Mouse (Mus musculus): ENCODE data around the gene Relb. TPM values are rescaled to one million over a fixed set of nuclear protein-coding genes. Genes with fewer than 3 reads are reported as not detected.

The Relb gene
- polyA plus RNA-seq (2015; fragmentation: Illumina TruSeq; extraction: RNeasy Lipid Tissue Mini Kit (QIAGEN cat#74804); ENCODE audit: insufficient read depth, low read depth, low replicate concordance) = 4.5 TPM

GRCm38 (mm10) chr7:19629361-19629734 lies at the start of gene Relb:
Gene Relb (minus strand): TSS chr7:19629438.

DNA sequence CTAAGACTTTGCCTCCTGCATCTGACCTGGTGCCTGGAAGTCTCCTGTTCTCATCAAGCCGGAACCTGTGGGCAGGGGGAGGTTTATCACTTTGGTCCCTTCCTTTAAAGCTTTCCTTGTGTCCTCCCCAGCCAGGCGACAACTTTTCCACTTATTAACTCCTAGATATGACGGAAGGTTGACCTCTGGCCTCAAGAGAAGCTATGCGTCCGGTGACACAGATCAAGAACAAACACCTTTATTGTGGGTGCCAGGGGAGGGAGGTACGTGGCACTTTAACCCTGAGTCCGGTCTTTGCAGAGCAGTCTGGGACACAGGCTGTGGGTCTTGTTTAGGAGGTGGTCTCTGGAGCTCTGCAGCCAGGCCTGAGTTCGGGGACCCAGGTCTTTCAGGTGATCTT lies 48.6 kb upstream of the Relb start, which contains the start of gene Apoc2:
TSS of gene Apoc2 (minus strand) at position 70 of the 400 bp plus-strand sequence.

DNA sequence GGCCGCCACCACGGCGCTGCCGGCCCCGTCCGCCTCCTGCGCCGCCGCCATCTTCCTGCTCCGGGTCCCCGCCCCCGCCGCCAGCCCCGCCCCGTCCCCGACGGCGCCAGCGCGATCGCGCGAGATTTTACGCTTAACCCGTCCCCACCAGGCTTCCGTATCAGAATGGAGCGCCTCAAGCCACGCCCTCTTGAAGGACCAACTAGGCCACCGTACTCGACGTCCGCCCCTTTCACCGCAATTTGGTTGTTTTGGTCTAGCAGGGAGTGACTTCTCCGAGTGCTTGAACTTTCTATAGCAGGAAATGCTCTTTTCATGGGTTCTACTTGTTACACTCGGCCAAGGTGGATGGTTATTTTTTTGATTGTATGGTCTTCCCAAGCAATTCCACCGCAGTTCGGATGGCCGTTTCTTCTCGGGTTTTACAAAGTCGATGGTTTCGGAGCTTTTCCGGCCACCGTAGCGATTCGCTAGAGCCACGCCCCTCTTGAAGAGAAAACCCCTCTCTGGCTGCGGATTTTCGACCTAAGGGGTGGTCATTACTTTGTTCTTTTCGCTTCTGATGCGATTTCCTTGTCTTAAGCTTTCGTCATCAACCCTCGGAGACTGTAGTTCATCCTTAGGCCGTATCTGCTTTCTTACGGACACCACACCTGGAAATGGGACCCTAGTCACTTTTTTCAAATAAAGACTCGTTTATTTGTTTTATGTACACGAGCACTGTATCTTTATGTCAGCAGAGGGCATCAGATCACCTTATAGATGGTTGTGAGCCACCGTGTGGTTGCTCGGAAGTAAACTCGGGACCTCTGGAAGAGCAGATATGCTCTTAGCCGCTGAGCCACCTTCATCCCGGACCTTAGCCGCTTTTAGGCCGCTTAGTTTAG lies 36.0 kb upstream of the Relb start, which contains the start of gene Clptm1:
TSS of gene Clptm1 (minus strand) at position 79 of the 887 bp plus-strand sequence.

GRCm38 (mm10) chr7:19603849-19604605 lies 25.2 kb downstream of the Relb start, which contains the start of gene Clasrp:
Gene Clasrp (minus strand): TSS chr7:19604486.

GRCm38 (mm10) chr7:19577141-19577852 lies 51.9 kb downstream of the Relb start, which contains the start of the genes Zfp296 and Gemin7:
Gene Zfp296 (plus strand): TSS chr7:19577287.
Gene Gemin7 (minus strand): TSS chr7:19577595.

GRCm38 (mm10) chr7:19562643-19563410 lies 66.4 kb downstream of the Relb start, which contains the start of gene Ppp1r37:
Gene Ppp1r37 (minus strand): TSS chr7:19563076.

Other genes starting within 250 kb of the Relb start
- gene Ercc2, start 247.4 kb downstream of the Relb start, polyA plus RNA-seq (2015; fragmentation: Illumina TruSeq; extraction: RNeasy Lipid Tissue Mini Kit (QIAGEN cat#74804); ENCODE audit: insufficient read depth, low read depth, low replicate concordance) = 7.7 TPM
- gene Klc3, start 225.3 kb downstream of the Relb start, polyA plus RNA-seq (2015; fragmentation: Illumina TruSeq; extraction: RNeasy Lipid Tissue Mini Kit (QIAGEN cat#74804); ENCODE audit: insufficient read depth, low read depth, low replicate concordance) = 4.6 TPM
- 0.68 TPM for gene Ckm, start 224.7 kb downstream of the Relb start, polyA plus RNA-seq (2015; fragmentation: Illumina TruSeq; extraction: RNeasy Lipid Tissue Mini Kit (QIAGEN cat#74804); ENCODE audit: insufficient read depth, low read depth, low replicate concordance)
- gene Mark4, start 170.6 kb downstream of the Relb start, polyA plus RNA-seq (2015; fragmentation: Illumina TruSeq; extraction: RNeasy Lipid Tissue Mini Kit (QIAGEN cat#74804); ENCODE audit: insufficient read depth, low read depth, low replicate concordance) = 7.8 TPM
- 14.3 TPM for gene Exoc3l2, start 166.1 kb downstream of the Relb start, polyA plus RNA-seq (2015; fragmentation: Illumina TruSeq; extraction: RNeasy Lipid Tissue Mini Kit (QIAGEN cat#74804); ENCODE audit: insufficient read depth, low read depth, low replicate concordance)
- gene Bloc1s3, start 121.1 kb downstream of the Relb start, polyA plus RNA-seq (2015; fragmentation: Illumina TruSeq; extraction: RNeasy Lipid Tissue Mini Kit (QIAGEN cat#74804); ENCODE audit: insufficient read depth, low read depth, low replicate concordance) = 1.00 TPM
- 19.1 TPM for gene Trappc6a, start 121.0 kb downstream of the Relb start, polyA plus RNA-seq (2015; fragmentation: Illumina TruSeq; extraction: RNeasy Lipid Tissue Mini Kit (QIAGEN cat#74804); ENCODE audit: insufficient read depth, low read depth, low replicate concordance)
- gene Nkpd1, start 111.6 kb downstream of the Relb start, polyA plus RNA-seq (2015; fragmentation: Illumina TruSeq; extraction: RNeasy Lipid Tissue Mini Kit (QIAGEN cat#74804); ENCODE audit: insufficient read depth, low read depth, low replicate concordance) = not detected
- gene Ppp1r37, start 66.4 kb downstream of the Relb start, polyA plus RNA-seq (2015; fragmentation: Illumina TruSeq; extraction: RNeasy Lipid Tissue Mini Kit (QIAGEN cat#74804); ENCODE audit: insufficient read depth, low read depth, low replicate concordance) = 31.9 TPM
- not detected for gene Zfp296, start 52.2 kb downstream of the Relb start, polyA plus RNA-seq (2015; fragmentation: Illumina TruSeq; extraction: RNeasy Lipid Tissue Mini Kit (QIAGEN cat#74804); ENCODE audit: insufficient read depth, low read depth, low replicate concordance)
- 23.7 TPM for gene Gemin7, start 51.8 kb downstream of the Relb start, polyA plus RNA-seq (2015; fragmentation: Illumina TruSeq; extraction: RNeasy Lipid Tissue Mini Kit (QIAGEN cat#74804); ENCODE audit: insufficient read depth, low read depth, low replicate concordance)
- gene Clasrp, start 25.0 kb downstream of the Relb start, polyA plus RNA-seq (2015; fragmentation: Illumina TruSeq; extraction: RNeasy Lipid Tissue Mini Kit (QIAGEN cat#74804); ENCODE audit: insufficient read depth, low read depth, low replicate concordance) = 22.2 TPM
- gene Clptm1, start 35.6 kb upstream of the Relb start, polyA plus RNA-seq (2015; fragmentation: Illumina TruSeq; extraction: RNeasy Lipid Tissue Mini Kit (QIAGEN cat#74804); ENCODE audit: insufficient read depth, low read depth, low replicate concordance) = 22.6 TPM
- gene Apoc2, start 48.5 kb upstream of the Relb start, polyA plus RNA-seq (2015; fragmentation: Illumina TruSeq; extraction: RNeasy Lipid Tissue Mini Kit (QIAGEN cat#74804); ENCODE audit: insufficient read depth, low read depth, low replicate concordance) = not detected
- not detected for gene Gm44805, start 52.0 kb upstream of the Relb start, polyA plus RNA-seq (2015; fragmentation: Illumina TruSeq; extraction: RNeasy Lipid Tissue Mini Kit (QIAGEN cat#74804); ENCODE audit: insufficient read depth, low read depth, low replicate concordance)
- not detected for gene Apoc4, start 52.0 kb upstream of the Relb start, polyA plus RNA-seq (2015; fragmentation: Illumina TruSeq; extraction: RNeasy Lipid Tissue Mini Kit (QIAGEN cat#74804); ENCODE audit: insufficient read depth, low read depth, low replicate concordance)
- 15.3 TPM for gene Apoc1, start 63.2 kb upstream of the Relb start, polyA plus RNA-seq (2015; fragmentation: Illumina TruSeq; extraction: RNeasy Lipid Tissue Mini Kit (QIAGEN cat#74804); ENCODE audit: insufficient read depth, low read depth, low replicate concordance)
- gene Apoe, start 69.8 kb upstream of the Relb start, polyA plus RNA-seq (2015; fragmentation: Illumina TruSeq; extraction: RNeasy Lipid Tissue Mini Kit (QIAGEN cat#74804); ENCODE audit: insufficient read depth, low read depth, low replicate concordance) = 298 TPM
- 10.2 TPM for gene Tomm40, start 86.0 kb upstream of the Relb start, polyA plus RNA-seq (2015; fragmentation: Illumina TruSeq; extraction: RNeasy Lipid Tissue Mini Kit (QIAGEN cat#74804); ENCODE audit: insufficient read depth, low read depth, low replicate concordance)
- gene Nectin2, start 121.0 kb upstream of the Relb start, polyA plus RNA-seq (2015; fragmentation: Illumina TruSeq; extraction: RNeasy Lipid Tissue Mini Kit (QIAGEN cat#74804); ENCODE audit: insufficient read depth, low read depth, low replicate concordance) = 7.7 TPM
- 37.8 TPM for gene Bcam, start 141.6 kb upstream of the Relb start, polyA plus RNA-seq (2015; fragmentation: Illumina TruSeq; extraction: RNeasy Lipid Tissue Mini Kit (QIAGEN cat#74804); ENCODE audit: insufficient read depth, low read depth, low replicate concordance)
- 4.5 TPM for gene Cblc, start 167.4 kb upstream of the Relb start, polyA plus RNA-seq (2015; fragmentation: Illumina TruSeq; extraction: RNeasy Lipid Tissue Mini Kit (QIAGEN cat#74804); ENCODE audit: insufficient read depth, low read depth, low replicate concordance)
- 11.1 TPM for gene Bcl3, start 193.3 kb upstream of the Relb start, polyA plus RNA-seq (2015; fragmentation: Illumina TruSeq; extraction: RNeasy Lipid Tissue Mini Kit (QIAGEN cat#74804); ENCODE audit: insufficient read depth, low read depth, low replicate concordance)
- gene Gm19345, start 222.6 kb upstream of the Relb start, polyA plus RNA-seq (2015; fragmentation: Illumina TruSeq; extraction: RNeasy Lipid Tissue Mini Kit (QIAGEN cat#74804); ENCODE audit: insufficient read depth, low read depth, low replicate concordance) = not detected
- gene Ceacam16, start 231.9 kb upstream of the Relb start, polyA plus RNA-seq (2015; fragmentation: Illumina TruSeq; extraction: RNeasy Lipid Tissue Mini Kit (QIAGEN cat#74804); ENCODE audit: insufficient read depth, low read depth, low replicate concordance) = not detected